Mouse (Mus musculus) testis, adult 2 months (tissue): ENCODE results near the gene Palm2.

ENCODE experiments used
- CTCF ChIP-seq: fragments of 200-500 bp; IDR thresholded peaks from 2 replicates; pipeline ENCODE4 v1.5.1; 2012; ENCODE audit warnings: low read depth, mild to moderate bottlenecking, inconsistent platforms, low read length, moderate library complexity; ENCODE audit not compliant: control insufficient read depth, insufficient read depth, insufficient replicate concordance
- POLR2A ChIP-seq: fragments of 200-500 bp; IDR thresholded peaks from 2 replicates; pipeline ENCODE4 v1.6.1; 2012; ENCODE audit warnings: low read depth, mild to moderate bottlenecking, inconsistent platforms, low read length, moderate library complexity; ENCODE audit not compliant: control insufficient read depth

DNA sequence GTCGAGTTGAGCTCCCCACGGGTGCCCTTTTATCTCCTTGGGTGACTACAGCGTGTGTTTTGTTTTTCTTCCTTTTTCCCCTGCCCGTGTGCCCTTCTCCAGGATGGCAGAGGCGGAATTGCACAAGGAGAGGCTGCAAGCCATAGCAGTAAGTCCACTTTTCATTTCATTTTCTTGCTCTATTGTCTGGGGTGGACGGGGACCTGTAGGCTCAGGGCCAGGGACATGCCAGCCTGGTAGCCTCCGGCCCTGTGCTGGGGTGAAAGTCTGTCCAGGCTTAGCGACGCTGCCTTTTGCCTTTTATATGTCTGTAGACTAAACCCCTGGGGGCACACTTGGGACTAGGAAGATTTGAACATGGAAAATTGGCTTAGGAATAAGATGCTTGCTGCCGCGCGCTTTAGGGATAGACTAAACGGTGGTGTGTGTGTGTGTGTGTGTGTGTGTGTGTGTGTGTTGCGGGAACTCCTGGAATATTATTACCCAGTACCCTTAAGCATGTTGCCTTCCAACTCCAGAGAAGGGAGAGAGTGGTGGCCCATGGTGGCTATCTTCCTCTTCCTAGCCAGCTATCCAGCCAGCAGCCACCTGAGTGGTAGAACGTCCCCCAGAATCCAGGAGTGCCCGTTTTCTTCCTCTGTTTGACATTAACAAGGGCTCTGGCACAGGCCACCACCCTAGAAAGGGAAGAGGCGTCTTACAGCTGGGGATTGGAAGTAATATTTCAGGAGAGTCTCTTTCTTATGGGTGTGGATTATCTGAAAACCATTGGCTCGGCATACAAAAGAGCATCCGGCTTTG is 134.4 kb downstream of the Palm2 start:
- TF ChIP-seq CTCF (no peak), POLR2A (no peak)
